Mouse (Mus musculus) heart, embryonic 16.5 days (tissue): Measurements from ENCODE around the gene Pik3r2. TPM values are rescaled to one million over a fixed set of nuclear protein-coding genes. Genes with fewer than 3 reads are reported as not detected.

Source experiments
- microRNA-seq: library from miRNA; unstranded; fragments of <30 nt; microRNA quantifications from one replicate; pipeline ENCODE4, GENCODE M21; 2017
- polyA plus RNA-seq: library from polyadenylated mRNA; unstranded; fragments of >200 nt; fragmentation: Nextera tagmentation; extraction: Ambion mirVana; gene quantifications from 2 replicates; pipeline ENCODE4 v1.2.1, GENCODE M21; 2015

Gene Pik3r2
- polyA plus RNA-seq, 1 experiment from 2014 or later = 42.1 TPM

Small RNA genes within 50 kb of the gene (microRNA-seq; reads per million reads assigned to microRNA genes)
- gene Mir7240 = 0.59 reads per million

Other genes with a start within 250 kb of the Pik3r2 start
- gene Fkbp8, start 249.0 kb downstream of the Pik3r2 start, polyA plus RNA-seq = 273 and 275 TPM in 2 replicates
- gene Kxd1, start 248.8 kb downstream of the Pik3r2 start, polyA plus RNA-seq = 74.4 and 77.6 TPM in 2 replicates
- 14.0 and 15.4 TPM in 2 replicates for gene Ell, start 237.3 kb downstream of the Pik3r2 start, polyA plus RNA-seq
- gene Isyna1, start 182.3 kb downstream of the Pik3r2 start, polyA plus RNA-seq = 111 and 117 TPM in 2 replicates
- gene Ssbp4, start 167.8 kb downstream of the Pik3r2 start, polyA plus RNA-seq = 68.4 and 69.5 TPM in 2 replicates
- 1.8 and 2.3 TPM in 2 replicates for gene Lrrc25, start 160.6 kb downstream of the Pik3r2 start, polyA plus RNA-seq
- 1.2 and 1.6 TPM in 2 replicates for gene Gdf15, start 144.3 kb downstream of the Pik3r2 start, polyA plus RNA-seq
- 35.5 and 36.7 TPM in 2 replicates for gene Pgpep1, start 116.3 kb downstream of the Pik3r2 start, polyA plus RNA-seq
- gene Lsm4, start 103.5 kb downstream of the Pik3r2 start, polyA plus RNA-seq = 252 and 258 TPM in 2 replicates
- gene Jund, start 77.8 kb downstream of the Pik3r2 start, polyA plus RNA-seq = 58.7 and 59.3 TPM in 2 replicates
- gene Iqcn, start 73.3 kb downstream of the Pik3r2 start, polyA plus RNA-seq = 0.05 TPM in 1 of 2 replicates, not detected in the other
- not detected in 2 replicates for gene Gm3336, start 58.2 kb downstream of the Pik3r2 start, polyA plus RNA-seq
- 0.38 and 0.55 TPM in 2 replicates for gene Pde4c, start 53.0 kb downstream of the Pik3r2 start, polyA plus RNA-seq
- gene Rab3a, start 22.0 kb downstream of the Pik3r2 start, polyA plus RNA-seq = 29.1 and 30.0 TPM in 2 replicates
- gene Mpv17l2, start 15.8 kb downstream of the Pik3r2 start, polyA plus RNA-seq = 44.0 and 50.5 TPM in 2 replicates
- gene Mast3, start 28.3 kb upstream of the Pik3r2 start, polyA plus RNA-seq = 7.3 and 9.3 TPM in 2 replicates
- gene Il12rb1, start 31.7 kb upstream of the Pik3r2 start, polyA plus RNA-seq = 0.77 and 1.6 TPM in 2 replicates
- 3.7 and 3.8 TPM in 2 replicates for gene Arrdc2, start 63.0 kb upstream of the Pik3r2 start, polyA plus RNA-seq
- gene Kcnn1, start 86.5 kb upstream of the Pik3r2 start, polyA plus RNA-seq = 4.1 and 4.2 TPM in 2 replicates
- gene Ccdc124, start 97.2 kb upstream of the Pik3r2 start, polyA plus RNA-seq = 82.3 and 91.8 TPM in 2 replicates
- gene Slc5a5, start 116.0 kb upstream of the Pik3r2 start, polyA plus RNA-seq = 0.31 and 0.43 TPM in 2 replicates
- gene Rpl18a, start 120.7 kb upstream of the Pik3r2 start, polyA plus RNA-seq = 2,334 and 2,733 TPM in 2 replicates
- 36.9 and 38.1 TPM in 2 replicates for gene Map1s, start 129.2 kb upstream of the Pik3r2 start, polyA plus RNA-seq